Mouse (Mus musculus) brown adipose tissue, adult 24 weeks (tissue): ENCODE measurements around the gene Ankrd36. TPM values are rescaled to one million over a fixed set of nuclear protein-coding genes. Genes with fewer than 3 reads are reported as not detected.

Source experiments
- H3K27ac ChIP-seq: fragments of 200-500 bp; replicated peaks from 2 replicates; pipeline ENCODE4 v1.5.1; 2012; ENCODE audit warnings: low read depth, mild to moderate bottlenecking, low read length
- H3K4me1 ChIP-seq: fragments of 200-500 bp; 2 replicates; pipeline ENCODE4 v1.6.1; 2012; ENCODE audit warnings: low read length, mixed read lengths; ENCODE audit not compliant: control insufficient read depth, insufficient read depth, insufficient read length
- H3K4me3 ChIP-seq: fragments of 200-500 bp; 2 replicates; pipeline ENCODE4 v1.5.1; 2012; ENCODE audit warnings: low read depth, mild to moderate bottlenecking, low read length, moderate library complexity; ENCODE audit not compliant: insufficient read depth
- polyA plus RNA-seq: library from polyadenylated mRNA; stranded (reverse); fragments of >200 nt; gene quantifications from 2 replicates; pipeline ENCODE4 v1.2.4, GENCODE M21; 2012; ENCODE audit not compliant: missing spikeins, insufficient read depth, insufficient read length

Gene Ankrd36
- polyA plus RNA-seq, 1 experiment = not detected

DNA sequence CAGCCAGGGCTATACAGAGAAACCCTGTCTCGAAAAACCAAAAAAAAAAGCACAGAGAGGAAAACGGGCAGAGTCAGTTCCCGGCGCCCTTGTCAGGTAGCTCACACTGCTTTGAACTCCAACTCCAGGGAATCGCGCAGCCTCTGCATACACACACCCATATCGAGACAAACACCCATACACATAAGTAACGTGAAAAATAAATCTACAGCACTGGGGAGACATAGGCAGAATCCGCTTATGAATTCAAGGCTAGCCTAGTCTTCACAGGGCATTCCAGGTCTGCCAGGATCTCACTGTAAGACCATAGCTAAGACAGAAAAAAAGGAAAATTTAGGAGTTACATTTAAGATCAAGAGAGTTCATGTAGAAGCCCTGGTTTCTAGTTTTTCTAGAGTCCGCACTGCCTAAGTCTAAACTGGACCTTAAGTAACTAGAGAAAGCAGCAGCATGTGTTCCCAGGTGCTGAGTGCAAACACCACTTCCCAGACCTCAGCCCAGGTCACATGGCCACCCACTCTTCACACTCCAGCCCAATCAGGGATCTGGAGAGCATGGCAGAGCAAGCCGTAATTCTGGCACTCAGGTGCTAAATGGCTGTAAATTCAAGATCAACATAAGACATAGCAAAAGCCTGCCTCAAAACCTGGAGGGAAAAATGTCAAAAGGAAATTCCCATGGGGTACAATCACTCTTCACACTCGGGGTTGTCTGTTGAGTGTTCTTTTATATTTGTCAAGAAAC is 149.3 kb downstream of the Ankrd36 start:
- no peak overlapping the region for H3K27ac ChIP-seq
- H3K4me1 ChIP-seq = no peaks in the 10 kb centered on the region; the same call in 1 of the 2 replicates
- H3K4me3 ChIP-seq = no peak overlapping the region

- no peak overlapping the region for H3K27ac ChIP-seq
- no peak overlapping the region for H3K4me3 ChIP-seq
- peaks cover 29% of the 10 kb centered on the region for H3K4me1 ChIP-seq
Observed at GRCm38 (mm10) chr11:5729582-5729981, 160.1 kb downstream of the Ankrd36 start.

GRCm38 (mm10) chr11:5732401-5732800 is 162.9 kb downstream of the Ankrd36 start:
- Histone ChIP-seq H3K4me3 (no peak overlapping the region), H3K27ac (no peak overlapping the region), H3K4me1 (peaks cover 31% of the 10 kb centered on the region)

DNA sequence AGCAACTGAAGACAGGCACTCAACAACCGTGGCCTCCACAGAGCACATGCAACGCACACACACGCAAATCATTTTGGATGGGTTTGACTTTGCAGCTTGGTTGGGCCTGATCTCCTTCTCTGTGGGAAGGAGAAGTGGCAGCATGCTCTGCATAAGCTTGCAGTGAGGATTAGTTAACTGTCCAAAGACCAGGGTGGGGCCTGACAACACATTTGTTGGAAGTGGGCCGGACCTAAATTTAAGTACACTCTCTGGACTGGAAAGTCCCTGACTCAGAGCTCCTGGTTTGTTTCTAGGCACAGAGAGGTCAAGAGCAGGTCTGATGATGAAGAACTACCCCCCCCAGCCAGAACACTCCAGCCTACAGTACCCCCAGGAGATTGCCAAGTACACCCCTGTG is 164.8 kb downstream of the Ankrd36 start:
- Histone ChIP-seq H3K27ac (0 out of 2 replicates have a peak overlapping the region, but pooled peaks have one; percentile 3), H3K4me3 (no peak overlapping the region), H3K4me1 (peaks cover 26% of the 10 kb centered on the region)

GRCm38 (mm10) chr11:5737137-5737536 is 167.7 kb downstream of the Ankrd36 start:
- Histone ChIP-seq H3K27ac (no peak overlapping the region), H3K4me3 (no peak overlapping the region), H3K4me1 (peaks cover 16% of the 10 kb centered on the region)

Other genes starting within 250 kb of the Ankrd36 start
- 2.9 and 4.5 TPM in 2 replicates for gene Znrf3, start 124.8 kb upstream of the Ankrd36 start, polyA plus RNA-seq
- 47.1 and 80.4 TPM in 2 replicates for gene Xbp1, start 49.0 kb upstream of the Ankrd36 start, polyA plus RNA-seq
- gene Ccdc117, start 27.5 kb upstream of the Ankrd36 start, polyA plus RNA-seq = 6.7 and 15.8 TPM in 2 replicates
- gene Mrps24, start 146.0 kb downstream of the Ankrd36 start, polyA plus RNA-seq = 191 and 238 TPM in 2 replicates
- gene Urgcp, start 192.7 kb downstream of the Ankrd36 start, polyA plus RNA-seq = 30.8 and 34.1 TPM in 2 replicates
- gene Dbnl, start 218.8 kb downstream of the Ankrd36 start, polyA plus RNA-seq = 18.7 and 21.8 TPM in 2 replicates
- 40.4 and 46.7 TPM in 2 replicates for gene Pgam2, start 234.0 kb downstream of the Ankrd36 start, polyA plus RNA-seq